Mouse (Mus musculus): ENCODE results near the gene Tmem56. TPM values are rescaled to one million over a fixed set of nuclear protein-coding genes. Genes with fewer than 3 reads are reported as not detected.

The Tmem56 gene
- polyA plus RNA-seq, 1 experiment from 2014 or later = 24.1 TPM

DNA sequence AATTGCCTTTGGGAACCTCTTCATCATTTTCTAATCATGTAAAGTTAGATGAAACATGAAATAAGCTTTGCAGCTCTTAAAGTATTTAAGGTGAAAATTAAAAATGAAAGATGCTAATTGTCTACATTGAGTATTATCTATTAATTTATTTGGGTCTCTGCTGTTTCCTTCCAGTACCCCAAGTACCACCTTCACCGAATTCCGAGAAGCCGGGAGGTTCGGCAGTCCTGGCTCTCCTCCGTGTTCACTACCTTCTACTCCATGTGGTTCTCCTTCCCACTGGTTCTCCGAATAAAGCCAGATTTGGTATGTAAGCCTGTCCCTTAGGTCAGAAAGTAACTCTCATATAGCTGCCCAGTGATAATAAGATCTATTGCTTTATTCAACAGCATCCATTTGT is 37.0 kb upstream of the Tmem56 start:
- H3K4me3 ChIP-seq (ENCODE audit: low read depth, low read length) = no peak overlapping the region
- no peaks in the 10 kb centered on the region for H3K4me1 ChIP-seq (ENCODE audit: insufficient read depth)
- no peaks in the 10 kb centered on the region for H3K9me3 ChIP-seq (ENCODE audit: low read length)
- ATAC-seq (no peak), DNase-seq (no peak)
- 86% methylated on average over 6 of the region's 6 CpGs for WGBS (ENCODE audit: insufficient replicate concordance)
- TF ChIP-seq EP300 (IDR thresholded peaks at IDR 0.05; ENCODE audit: low read depth) (no peak), CTCF (IDR thresholded peaks at IDR 0.05; ENCODE audit: low read depth) (no peak)
- H3K36me3 ChIP-seq (replicated peaks; ENCODE audit: insufficient read depth, low read length) = peaks cover 19% of the 10 kb centered on the region
- H3K27ac ChIP-seq (ENCODE audit: low read depth) = no peak overlapping the region
- no peak overlapping the region for H3K4me2 ChIP-seq (ENCODE audit: low read depth, low read length)
- H3K9ac ChIP-seq (replicated peaks) = no peak overlapping the region
- H3K27me3 ChIP-seq (ENCODE audit: insufficient read depth, low read length) = no peaks in the 10 kb centered on the region

GRCm38 (mm10) chr3:121315498-121315897 is 32.6 kb upstream of the Tmem56 start:
- TF ChIP-seq EP300 (IDR thresholded peaks at IDR 0.05; ENCODE audit: low read depth) = no peak
- TF ChIP-seq CTCF (IDR thresholded peaks at IDR 0.05; ENCODE audit: low read depth) = no peak
- 0 out of 2 replicates have a peak, but pooled peaks cover 7% of the 10 kb centered on the region for H3K36me3 ChIP-seq (replicated peaks; ENCODE audit: insufficient read depth, low read length)
- ATAC-seq (no peak), DNase-seq (no peak)
- H3K4me3 ChIP-seq (ENCODE audit: low read depth, low read length) = no peak overlapping the region
- H3K27me3 ChIP-seq (ENCODE audit: insufficient read depth, low read length) = no peaks in the 10 kb centered on the region
- H3K9me3 ChIP-seq (ENCODE audit: low read length) = no peaks in the 10 kb centered on the region
- no peaks in the 10 kb centered on the region for H3K4me1 ChIP-seq (ENCODE audit: insufficient read depth)
- no peak overlapping the region for H3K4me2 ChIP-seq (ENCODE audit: low read depth, low read length)
- no peak overlapping the region for H3K27ac ChIP-seq (ENCODE audit: low read depth)
- H3K9ac ChIP-seq (replicated peaks) = no peak overlapping the region
- WGBS (ENCODE audit: insufficient replicate concordance) = 90% methylated on average over 7 of the region's 7 CpGs

DNA sequence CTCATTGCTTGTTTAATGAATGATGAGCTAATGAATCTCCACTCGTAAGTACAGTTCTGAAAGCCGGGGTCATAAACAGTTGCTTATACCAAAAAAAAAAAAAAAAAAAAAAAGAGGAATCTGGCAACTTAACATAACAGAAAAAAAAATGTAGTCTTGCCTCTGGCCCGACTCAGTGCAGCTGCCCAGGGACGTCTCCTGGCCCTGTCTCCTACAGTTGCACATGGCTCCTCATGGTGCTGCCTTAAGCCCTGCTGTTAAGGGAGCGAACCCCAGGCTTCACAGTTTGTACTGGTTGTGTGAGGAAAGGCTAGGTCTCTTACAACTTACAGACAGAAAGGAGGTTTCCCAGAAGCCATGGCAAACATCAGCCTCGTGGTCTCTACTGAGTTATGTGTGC is 31.3 kb upstream of the Tmem56 start:
- WGBS (ENCODE audit: insufficient replicate concordance) = 70% methylated on average over 6 of the region's 6 CpGs
- Histone ChIP-seq H3K27me3 (ENCODE audit: insufficient read depth, low read length) (no peaks in the 10 kb centered on the region), H3K4me3 (ENCODE audit: low read depth, low read length) (no peak overlapping the region), H3K4me1 (ENCODE audit: insufficient read depth) (no peaks in the 10 kb centered on the region), H3K4me2 (ENCODE audit: low read depth, low read length) (no peak overlapping the region), H3K27ac (ENCODE audit: low read depth) (no peak overlapping the region), H3K9ac (replicated peaks) (no peak overlapping the region), H3K9me3 (ENCODE audit: low read length) (no peaks in the 10 kb centered on the region), H3K36me3 (replicated peaks; ENCODE audit: insufficient read depth, low read length) (0 out of 2 replicates have a peak, but pooled peaks cover 3% of the 10 kb centered on the region)
- DNase-seq (no peak), ATAC-seq (no peak)
- no peak for TF ChIP-seq EP300 (IDR thresholded peaks at IDR 0.05; ENCODE audit: low read depth)
- no peak for TF ChIP-seq CTCF (IDR thresholded peaks at IDR 0.05; ENCODE audit: low read depth)

GRCm38 (mm10) chr3:121312979-121313378 is 30.1 kb upstream of the Tmem56 start:
- ATAC-seq (no peak), DNase-seq (no peak)
- Histone ChIP-seq H3K27ac (ENCODE audit: low read depth) (no peak overlapping the region), H3K9ac (replicated peaks) (no peak overlapping the region), H3K4me2 (ENCODE audit: low read depth, low read length) (no peak overlapping the region), H3K9me3 (ENCODE audit: low read length) (no peaks in the 10 kb centered on the region), H3K27me3 (ENCODE audit: insufficient read depth, low read length) (no peaks in the 10 kb centered on the region), H3K4me3 (ENCODE audit: low read depth, low read length) (no peak overlapping the region), H3K36me3 (replicated peaks; ENCODE audit: insufficient read depth, low read length) (0 out of 2 replicates have a peak, but pooled peaks cover 3% of the 10 kb centered on the region), H3K4me1 (ENCODE audit: insufficient read depth) (no peaks in the 10 kb centered on the region)
- WGBS (ENCODE audit: insufficient replicate concordance) = 79% methylated on average over 9 of the region's 9 CpGs
- TF ChIP-seq CTCF (IDR thresholded peaks at IDR 0.05; ENCODE audit: low read depth) = no peak
- TF ChIP-seq EP300 (IDR thresholded peaks at IDR 0.05; ENCODE audit: low read depth) = no peak

DNA sequence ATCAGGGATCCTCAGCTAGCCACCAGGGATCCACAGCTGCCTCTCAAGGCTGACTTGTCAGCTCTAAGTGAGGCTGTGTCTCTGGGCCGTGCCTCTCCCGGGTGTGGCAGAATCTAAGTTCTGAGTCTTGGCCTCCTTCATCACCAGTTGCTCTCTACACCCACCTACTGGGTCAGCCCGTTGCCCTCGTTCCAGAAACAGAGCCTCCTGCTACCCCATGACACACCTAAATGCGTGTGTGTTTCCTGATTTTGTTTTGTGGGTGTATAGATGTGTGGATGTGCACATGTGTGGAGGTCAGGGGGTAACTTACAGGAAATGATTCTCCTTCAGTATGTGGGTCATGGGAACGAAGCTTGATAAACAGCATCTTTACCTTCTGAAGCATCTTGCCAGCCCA is 29.5 kb upstream of the Tmem56 start:
- ATAC-seq = no peak
- no peak overlapping the region for H3K9ac ChIP-seq (replicated peaks)
- H3K9me3 ChIP-seq (ENCODE audit: low read length) = no peaks in the 10 kb centered on the region
- H3K36me3 ChIP-seq (replicated peaks; ENCODE audit: insufficient read depth, low read length) = 0 out of 2 replicates have a peak, but pooled peaks cover 3% of the 10 kb centered on the region
- WGBS (ENCODE audit: insufficient replicate concordance) = 74% methylated on average over 6 of the region's 6 CpGs
- DNase-seq = no peak
- TF ChIP-seq CTCF (IDR thresholded peaks at IDR 0.05; ENCODE audit: low read depth) (no peak), EP300 (IDR thresholded peaks at IDR 0.05; ENCODE audit: low read depth) (no peak)
- H3K27me3 ChIP-seq (ENCODE audit: insufficient read depth, low read length) = no peaks in the 10 kb centered on the region
- no peaks in the 10 kb centered on the region for H3K4me1 ChIP-seq (ENCODE audit: insufficient read depth)
- H3K27ac ChIP-seq (ENCODE audit: low read depth) = no peak overlapping the region
- H3K4me2 ChIP-seq (ENCODE audit: low read depth, low read length) = no peak overlapping the region
- no peak overlapping the region for H3K4me3 ChIP-seq (ENCODE audit: low read depth, low read length)

- no peak for ATAC-seq
- WGBS (ENCODE audit: insufficient replicate concordance) = 79% methylated on average over 16 of the region's 16 CpGs
- no peaks in the 10 kb centered on the region for H3K9me3 ChIP-seq (ENCODE audit: low read length)
Measured at GRCm38 (mm10) chr3:121309896-121310714, 27.2 kb upstream of the Tmem56 start.

More at GRCm38 (mm10) chr3:121309896-121310714, 27.2 kb upstream of the Tmem56 start:
- DNase-seq = no peak
- Histone ChIP-seq H3K4me1 (ENCODE audit: insufficient read depth) (no peaks in the 10 kb centered on the region), H3K9ac (replicated peaks) (no peak overlapping the region), H3K27me3 (ENCODE audit: insufficient read depth, low read length) (no peaks in the 10 kb centered on the region), H3K36me3 (replicated peaks; ENCODE audit: insufficient read depth, low read length) (0 out of 2 replicates have a peak, but pooled peaks cover 9% of the 10 kb centered on the region), H3K4me2 (ENCODE audit: low read depth, low read length) (no peak overlapping the region), H3K27ac (ENCODE audit: low read depth) (no peak overlapping the region), H3K4me3 (ENCODE audit: low read depth, low read length) (no peak overlapping the region)
- peak; percentile 60 for TF ChIP-seq CTCF (IDR thresholded peaks at IDR 0.05; ENCODE audit: low read depth)
- no peak for TF ChIP-seq EP300 (IDR thresholded peaks at IDR 0.05; ENCODE audit: low read depth)

Measured in liver, postnatal 0 days (tissue).